Mouse (Mus musculus) frontal cortex, adult (tissue): ENCODE data around the gene Prpf19.
A peak's percentile ranks its signal among the peaks of the same experiment; 100 is the strongest.

Experiments
- ATAC-seq: cut with Nextera tagmentation; 2 replicates; pipeline ENCODE4 v1.9.2; 2017; ENCODE audit warnings: mild to moderate bottlenecking, moderate library complexity, mixed read lengths; ENCODE audit not compliant: low TSS enrichment

Gene Prpf19

DNA sequence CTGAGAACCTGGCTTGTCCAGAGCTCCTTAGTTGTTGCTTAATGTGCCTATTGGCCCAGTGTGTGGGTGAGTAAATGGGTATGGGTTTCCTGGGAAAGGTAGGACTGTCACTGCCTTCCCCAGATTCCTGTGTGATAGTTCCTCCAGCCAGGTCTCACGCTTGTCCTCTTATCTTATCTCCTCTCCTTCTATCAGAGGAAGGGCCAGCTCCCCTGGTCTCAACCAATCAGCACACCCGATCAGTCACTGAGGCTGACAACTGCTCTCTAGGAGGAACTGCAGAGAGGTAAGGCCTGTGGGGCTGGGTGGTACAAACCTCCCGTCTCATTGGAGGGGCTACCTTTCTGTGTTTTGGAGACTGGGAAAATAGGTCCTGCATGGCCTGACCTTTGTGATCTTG is 43.7 kb downstream of the Prpf19 start:
- ATAC-seq = no peak

GRCm38 (mm10) chr19:10940097-10940800 is 45.2 kb downstream of the Prpf19 start:
- peak; percentile 90 for ATAC-seq

DNA sequence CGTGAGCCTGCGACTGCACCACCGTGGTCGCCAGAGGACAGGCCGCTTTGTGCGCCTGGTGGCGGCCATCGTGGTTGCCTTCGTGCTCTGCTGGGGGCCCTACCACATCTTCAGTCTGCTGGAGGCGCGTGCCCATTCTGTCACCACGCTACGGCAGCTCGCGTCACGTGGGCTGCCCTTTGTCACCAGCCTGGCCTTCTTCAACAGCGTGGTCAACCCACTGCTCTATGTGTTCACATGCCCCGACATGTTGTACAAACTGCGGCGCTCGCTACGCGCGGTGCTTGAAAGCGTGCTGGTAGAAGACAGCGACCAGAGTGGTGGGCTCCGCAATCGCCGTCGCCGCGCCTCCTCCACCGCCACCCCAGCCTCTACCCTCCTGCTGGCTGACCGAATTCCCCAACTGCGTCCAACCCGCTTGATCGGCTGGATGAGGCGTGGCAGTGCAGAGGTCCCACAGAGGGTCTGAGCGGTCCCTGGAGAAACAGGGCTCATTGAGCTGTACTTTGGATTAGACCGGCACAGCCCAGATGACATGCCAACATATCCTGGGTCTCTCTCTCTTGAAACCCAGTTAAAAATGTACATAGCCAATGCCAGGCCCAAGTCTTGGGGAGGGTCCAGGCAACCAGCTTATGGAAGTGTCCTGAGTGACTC is 45.9 kb downstream of the Prpf19 start:
- ATAC-seq = peak; percentile 50

DNA sequence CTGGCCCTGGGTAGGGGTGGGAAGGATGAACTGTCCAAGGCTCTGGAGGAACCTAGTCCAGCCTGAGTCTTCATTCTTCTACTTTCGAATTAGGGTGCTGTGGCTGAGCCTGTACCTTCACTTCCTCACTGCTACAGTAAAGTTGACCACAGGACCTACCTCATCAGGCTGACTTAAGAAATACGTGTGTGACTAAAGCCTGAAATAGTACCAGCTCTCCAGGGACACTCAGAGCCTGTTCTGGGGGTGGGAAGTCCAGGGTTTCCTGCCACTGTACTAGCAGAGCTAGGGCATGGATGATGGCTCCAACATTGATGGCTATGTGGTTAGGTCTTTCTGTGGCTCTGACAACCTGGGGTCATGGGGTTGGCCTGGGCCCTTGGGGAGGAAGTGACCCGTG is 48.9 kb downstream of the Prpf19 start:
- ATAC-seq = no peak

DNA sequence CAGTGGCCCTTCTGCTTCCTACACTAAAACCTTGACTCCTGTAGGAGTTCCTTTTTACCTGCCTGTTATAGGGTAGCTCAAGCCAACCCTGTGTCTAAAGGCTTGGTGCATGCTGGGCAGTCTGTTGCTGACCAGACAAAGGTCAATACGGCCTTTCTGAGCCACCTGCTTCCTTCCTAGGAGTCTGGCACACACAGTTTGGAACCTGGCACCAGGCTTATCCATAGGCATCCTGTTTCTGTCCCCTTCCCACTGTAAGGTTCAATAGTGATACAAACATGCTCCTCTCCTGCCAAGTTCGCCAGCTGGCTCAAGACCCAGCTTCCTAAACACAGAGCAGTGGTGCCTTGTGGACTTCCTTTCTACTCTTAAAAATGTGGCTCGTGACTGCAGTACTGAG is 51.5 kb downstream of the Prpf19 start:
- ATAC-seq = no peak

GRCm38 (mm10) chr19:10947219-10947618 is 52.2 kb downstream of the Prpf19 start:
- ATAC-seq = no peak

GRCm38 (mm10) chr19:10948416-10948815 is 53.4 kb downstream of the Prpf19 start:
- no peak for ATAC-seq

GRCm38 (mm10) chr19:10949112-10949511 is 54.1 kb downstream of the Prpf19 start, which contains the start of gene Ccdc86:
Gene Ccdc86 (minus strand): TSS chr19:10949266.
- peak; percentile 95 for ATAC-seq

GRCm38 (mm10) chr19:10949558-10949957 is 54.5 kb downstream of the Prpf19 start:
- ATAC-seq = no peak

DNA sequence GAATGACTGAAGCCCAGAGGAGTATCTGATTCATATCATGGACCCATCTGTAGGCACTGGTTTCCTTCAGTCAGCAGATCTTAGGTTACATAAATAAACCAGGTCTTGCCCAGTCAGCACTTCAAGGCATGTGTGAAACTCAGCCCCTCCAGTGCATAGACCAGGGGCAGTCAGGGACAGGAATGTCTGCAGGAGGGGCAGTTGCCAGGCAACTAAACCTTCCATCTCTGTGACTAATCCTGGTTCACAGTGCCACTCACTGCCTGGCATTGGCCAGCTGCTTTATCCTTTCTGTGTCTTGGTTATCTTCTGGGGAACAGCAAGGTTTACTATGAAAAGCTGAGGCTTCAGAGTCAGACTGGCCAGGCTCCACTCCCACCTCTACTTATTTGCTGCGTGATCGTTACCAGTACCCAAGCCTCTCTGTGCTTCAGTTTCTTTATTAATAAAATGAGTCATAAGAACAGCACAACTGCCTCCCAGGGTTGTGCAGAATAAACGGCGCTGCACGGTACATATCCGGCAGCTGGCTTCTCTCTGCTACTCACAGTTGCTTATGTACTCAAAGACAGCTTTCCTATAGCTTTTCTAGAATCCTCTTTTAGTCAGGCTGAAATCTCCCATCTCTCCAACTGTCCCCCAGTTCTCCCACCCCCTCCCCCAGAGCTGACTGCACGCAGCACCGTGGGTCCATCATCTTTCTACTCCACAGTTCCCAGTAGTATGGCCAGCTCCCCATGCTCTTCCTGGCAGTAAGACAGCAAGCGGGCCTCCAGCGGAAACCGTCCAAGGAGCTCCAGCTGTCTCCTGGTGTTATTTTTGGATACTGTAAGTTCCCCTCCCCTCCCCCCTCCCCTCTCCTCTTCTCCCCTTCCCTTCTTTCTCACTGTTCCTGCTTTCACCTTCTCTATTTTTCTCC is 57.2 kb downstream of the Prpf19 start:
- peak; percentile 52 for ATAC-seq
